Mouse (Mus musculus) embryonic facial prominence, embryonic 14.5 days (tissue): Measurements from ENCODE around the gene Rasgrp3. TPM values are rescaled to one million over a fixed set of nuclear protein-coding genes. Genes with fewer than 3 reads are reported as not detected.

Experiments used
- ATAC-seq: fragments of 200-750 bp; cut with Nextera tagmentation; 2 replicates; pipeline ENCODE4 v1.8.0; 2017; ENCODE audit warnings: low read depth, moderate number of reproducible peaks, moderate TSS enrichment
- DNase-seq: peaks from one replicate; pipeline ENCODE4 v3.0.0-alpha.2; 2015; ENCODE audit warnings: low spot score
- H3K27ac ChIP-seq: fragments of 300-500 bp; sonication (generic); replicated peaks from 2 replicates; pipeline ENCODE4 v1.5.1; 2014; ENCODE audit warnings: low read depth, mild to moderate bottlenecking, low read length, moderate library complexity
- H3K27me3 ChIP-seq: fragments of 300-500 bp; sonication (generic); replicated peaks from 2 replicates; pipeline ENCODE4 v1.6.1; 2014; ENCODE audit warnings: low read length; ENCODE audit not compliant: control insufficient read depth, insufficient read depth
- H3K36me3 ChIP-seq: fragments of 300-500 bp; sonication (generic); 2 replicates; pipeline ENCODE4 v1.6.1; 2014; ENCODE audit warnings: low read length, mixed read lengths; ENCODE audit not compliant: control insufficient read depth, insufficient read depth
- H3K4me1 ChIP-seq: fragments of 300-500 bp; sonication (generic); 2 replicates; pipeline ENCODE4 v1.6.1; 2014; ENCODE audit warnings: antibody characterized with exemption, low read length; ENCODE audit not compliant: control insufficient read depth, insufficient read depth
- H3K4me2 ChIP-seq: fragments of 300-500 bp; sonication (generic); 2 replicates; pipeline ENCODE4 v1.6.1; 2014; ENCODE audit warnings: low read depth, mild to moderate bottlenecking, low read length, moderate library complexity, mixed read lengths
- H3K4me3 ChIP-seq: fragments of 300-500 bp; sonication (generic); 2 replicates; pipeline ENCODE4 v1.5.1; 2014; ENCODE audit warnings: low read depth, mild to moderate bottlenecking, low read length
- H3K9ac ChIP-seq: fragments of 300-500 bp; sonication (generic); 2 replicates; pipeline ENCODE4 v1.6.1; 2014; ENCODE audit warnings: low read depth, mild to moderate bottlenecking, low read length, moderate library complexity, mixed read lengths
- H3K9me3 ChIP-seq: fragments of 300-500 bp; sonication (generic); 2 replicates; pipeline ENCODE4 v1.6.1; 2016; ENCODE audit warnings: low read length; ENCODE audit not compliant: control insufficient read depth
- WGBS: fragments of 180-500 bp; shearing (Covaris S2); extraction: QIAGEN DNeasy Blood & Tissue Kit; methylation state at CpG from one replicate; pipeline ENCODE4 v1.1.7; 2014; 5-methylcytosine and 5-hydroxymethylcytosine counted together
- polyA plus RNA-seq: library from polyadenylated mRNA; unstranded; fragments of >200 nt; fragmentation: Nextera tagmentation; extraction: Ambion mirVana; gene quantifications from 2 replicates; pipeline ENCODE4 v1.2.1, GENCODE M21; 2014

Rasgrp3 gene
- polyA plus RNA-seq, 1 experiment from 2014 or later = 12.5 TPM

DNA sequence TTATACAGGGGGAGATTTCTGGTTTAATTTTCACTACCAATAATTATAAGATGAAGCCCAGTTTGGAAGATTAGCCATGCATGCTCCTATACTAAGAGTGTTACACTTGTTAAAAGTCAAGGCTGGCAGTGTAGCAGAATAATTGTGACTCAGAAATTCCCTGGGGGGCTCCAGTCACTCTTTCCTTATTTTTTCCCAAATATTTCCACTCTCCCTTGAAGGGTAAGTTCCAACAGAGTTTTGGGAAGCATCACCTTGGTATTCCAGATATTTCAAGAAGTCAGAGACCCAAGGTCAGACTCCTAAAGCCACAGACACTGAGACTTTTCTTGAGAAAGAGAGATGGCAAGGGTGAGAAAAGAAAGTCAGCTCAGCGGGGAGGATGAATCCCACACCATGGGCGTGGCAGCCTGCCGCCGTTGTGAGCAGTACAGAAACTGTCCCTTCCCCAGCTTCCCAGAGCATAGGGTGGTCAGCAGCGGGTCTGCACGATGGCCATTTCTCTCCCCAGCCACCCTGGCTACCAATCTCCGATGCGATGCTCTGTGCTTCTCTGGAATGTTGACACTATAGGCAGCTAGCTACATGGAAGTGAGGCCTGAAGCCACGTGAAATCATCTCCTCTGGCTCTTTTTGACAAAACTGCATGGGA lies 28.8 kb downstream of the Rasgrp3 start:
- no peaks in the 10 kb centered on the region for H3K9me3 ChIP-seq
- no peak for DNase-seq
- H3K4me1 ChIP-seq = peaks cover 12% of the 10 kb centered on the region; the same call in 1 of the 2 replicates
- H3K9ac ChIP-seq = no peak overlapping the region
- WGBS = 23% methylated on average over 9 of the region's 9 CpGs
- H3K4me3 ChIP-seq = no peak overlapping the region
- H3K36me3 ChIP-seq = no peaks in the 10 kb centered on the region
- no peak for ATAC-seq
- H3K4me2 ChIP-seq = peak overlapping the region; percentile 57; the same call in 1 of the 2 replicates
- H3K27ac ChIP-seq = peak overlapping the region; percentile 24; the same call in 1 of the 2 replicates
- H3K27me3 ChIP-seq = no peaks in the 10 kb centered on the region

DNA sequence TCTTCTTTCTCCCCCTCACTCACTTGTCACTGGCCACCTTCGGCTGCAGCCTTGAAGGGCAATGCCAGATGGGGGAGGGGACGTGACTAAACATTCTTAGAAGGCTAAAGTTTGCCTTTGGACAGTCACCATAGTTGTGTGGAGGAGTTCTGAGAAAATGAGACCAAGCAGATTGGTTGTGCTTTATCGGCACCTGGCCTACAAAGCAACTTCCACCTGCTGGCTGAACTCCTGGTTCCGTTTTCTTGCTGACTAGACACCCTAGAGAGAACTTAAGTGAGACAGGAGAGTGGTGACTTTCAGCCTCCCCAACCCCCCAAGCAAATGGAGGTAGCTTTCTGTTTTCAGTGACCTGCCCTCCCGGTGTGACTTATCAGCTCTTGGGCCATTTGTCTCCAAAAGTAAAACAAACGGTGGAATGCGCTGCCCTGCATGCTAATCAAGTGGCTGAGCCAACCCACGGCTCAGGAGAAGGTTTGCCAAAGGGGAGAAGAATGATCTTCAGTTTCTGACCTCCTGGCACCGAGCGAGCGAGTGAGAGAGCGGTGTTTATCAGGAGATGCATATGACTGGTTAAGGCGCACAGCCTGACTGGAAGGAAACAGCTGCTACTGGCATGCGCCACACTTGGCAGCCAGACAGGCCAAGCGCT lies 29.4 kb downstream of the Rasgrp3 start:
- WGBS = 12% methylated on average over 15 of the region's 15 CpGs
- Histone ChIP-seq H3K27ac (peak overlapping the region; percentile 24; the same call in 1 of the 2 replicates), H3K36me3 (no peaks in the 10 kb centered on the region), H3K9me3 (no peaks in the 10 kb centered on the region), H3K4me2 (peak overlapping the region; percentile 57), H3K4me3 (peak overlapping the region; percentile 15), H3K27me3 (no peaks in the 10 kb centered on the region), H3K4me1 (peaks cover 12% of the 10 kb centered on the region; the same call in 1 of the 2 replicates), H3K9ac (0 out of 2 replicates have a peak overlapping the region, but pooled peaks have one; percentile 8)
- DNase-seq (peak; percentile 90), ATAC-seq (peak; percentile 91)

DNA sequence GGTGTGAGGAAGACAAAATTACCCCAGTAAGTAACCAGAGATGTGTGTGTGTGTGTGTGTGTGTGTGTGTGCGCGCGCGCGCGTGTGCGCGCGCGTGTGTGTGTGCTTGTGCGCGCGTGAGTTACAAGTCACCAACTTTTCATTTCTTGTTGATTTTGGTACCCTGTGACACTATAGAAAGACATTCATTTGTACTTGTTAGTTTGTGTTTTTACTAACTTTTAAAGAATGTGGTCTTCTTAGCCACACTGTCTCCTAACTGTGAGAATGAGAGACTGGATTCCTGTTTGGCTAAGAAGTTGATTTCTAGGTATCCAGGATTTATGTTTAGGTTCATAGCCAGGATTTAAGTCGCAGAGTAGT lies 29.9 kb downstream of the Rasgrp3 start:
- no peak for DNase-seq
- Histone ChIP-seq H3K27me3 (no peaks in the 10 kb centered on the region), H3K4me2 (peak overlapping the region; percentile 57), H3K4me1 (peaks cover 12% of the 10 kb centered on the region; the same call in 1 of the 2 replicates), H3K27ac (no peak overlapping the region), H3K36me3 (no peaks in the 10 kb centered on the region), H3K9me3 (no peaks in the 10 kb centered on the region), H3K9ac (0 out of 2 replicates have a peak overlapping the region, but pooled peaks have one; percentile 8), H3K4me3 (peak overlapping the region; percentile 15; the same call in 1 of the 2 replicates)
- WGBS = 58% methylated on average over 12 of the region's 14 CpGs
- ATAC-seq = no peak

DNA sequence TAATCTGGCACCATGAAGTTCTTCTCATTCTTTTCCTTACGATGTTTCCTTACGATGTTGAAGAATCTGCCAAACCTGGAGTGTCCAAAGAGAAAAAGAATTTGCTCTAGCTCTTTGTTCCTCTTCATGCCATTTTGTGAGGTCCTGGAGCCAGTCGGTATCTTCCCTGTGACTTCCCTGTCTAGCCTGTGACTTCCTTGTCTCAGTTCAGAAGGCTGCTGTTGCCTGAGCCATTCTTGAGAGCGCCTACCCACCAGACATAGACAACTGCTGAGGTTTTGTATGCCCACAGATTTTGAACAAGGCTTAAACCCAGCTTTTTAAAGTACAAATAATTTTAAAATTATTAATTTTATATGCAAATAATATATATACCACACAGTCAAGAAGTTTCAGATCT lies 31.3 kb downstream of the Rasgrp3 start:
- Histone ChIP-seq H3K4me2 (no peak overlapping the region), H3K27me3 (no peaks in the 10 kb centered on the region), H3K27ac (no peak overlapping the region), H3K9ac (no peak overlapping the region), H3K9me3 (no peaks in the 10 kb centered on the region), H3K4me3 (no peak overlapping the region), H3K36me3 (no peaks in the 10 kb centered on the region), H3K4me1 (peaks cover 13% of the 10 kb centered on the region; the same call in 1 of the 2 replicates)
- DNase-seq (no peak), ATAC-seq (no peak)
- 84% methylated on average over 4 of the region's 4 CpGs for WGBS

DNA sequence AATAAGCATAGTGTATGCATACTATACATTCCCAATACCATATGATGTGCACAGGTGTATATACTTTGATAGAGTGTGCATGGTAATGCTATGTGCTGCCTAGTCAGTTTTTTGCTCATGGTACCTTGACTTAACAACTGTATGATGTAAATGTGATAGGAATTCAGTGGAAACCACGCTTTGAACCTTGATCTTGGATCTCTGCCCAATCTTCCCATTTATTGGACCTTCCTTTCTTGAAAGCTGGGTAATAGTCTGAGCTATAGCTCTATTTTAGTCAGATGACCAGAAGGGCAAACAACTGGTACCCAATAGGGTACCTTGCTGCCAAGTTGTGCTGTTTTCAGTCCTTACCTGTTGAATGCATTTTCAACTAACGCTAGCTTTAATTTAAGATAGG lies 31.8 kb downstream of the Rasgrp3 start:
- Histone ChIP-seq H3K4me1 (peaks cover 19% of the 10 kb centered on the region; the same call in 1 of the 2 replicates), H3K27ac (no peak overlapping the region), H3K9ac (no peak overlapping the region), H3K4me3 (no peak overlapping the region), H3K4me2 (no peak overlapping the region), H3K36me3 (no peaks in the 10 kb centered on the region), H3K27me3 (no peaks in the 10 kb centered on the region), H3K9me3 (no peaks in the 10 kb centered on the region)
- no peak for ATAC-seq
- no peak for DNase-seq
- 84% methylated on average over 2 of the region's 2 CpGs for WGBS

DNA sequence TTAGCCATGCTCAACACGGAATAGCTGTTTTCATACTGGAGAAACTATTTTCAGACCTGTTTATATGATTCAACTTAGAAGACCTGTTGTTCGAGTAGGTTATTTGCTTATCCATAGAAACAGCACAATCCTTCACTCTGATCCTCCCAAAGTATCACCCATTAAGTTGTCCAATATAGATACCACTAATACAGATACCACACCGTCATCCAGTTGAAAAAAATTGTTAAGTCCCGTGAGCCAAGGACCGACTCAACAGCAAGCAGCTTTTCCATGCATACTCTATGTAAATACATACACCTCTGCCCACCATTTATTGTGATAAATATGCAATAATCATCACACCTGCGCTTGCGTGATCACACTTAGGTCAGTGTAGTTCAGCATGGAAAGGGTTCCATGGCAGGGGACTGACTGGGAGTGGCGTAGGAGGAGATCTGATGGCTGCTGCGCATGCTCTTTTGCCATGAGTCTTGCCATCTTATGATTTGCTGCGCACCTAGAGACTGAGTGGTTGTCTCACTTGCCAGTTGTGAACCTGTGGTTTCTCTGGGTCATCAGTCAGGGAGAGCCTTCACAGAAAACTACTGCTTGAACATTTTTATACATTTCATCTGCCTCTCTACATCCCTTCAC lies 32.9 kb downstream of the Rasgrp3 start:
- no peak overlapping the region for H3K4me3 ChIP-seq
- peaks cover 24% of the 10 kb centered on the region; the same call in 1 of the 2 replicates for H3K4me1 ChIP-seq
- H3K36me3 ChIP-seq = no peaks in the 10 kb centered on the region
- H3K27ac ChIP-seq = no peak overlapping the region
- DNase-seq (no peak), ATAC-seq (no peak)
- no peaks in the 10 kb centered on the region for H3K27me3 ChIP-seq
- no peaks in the 10 kb centered on the region for H3K9me3 ChIP-seq
- H3K4me2 ChIP-seq = no peak overlapping the region
- H3K9ac ChIP-seq = no peak overlapping the region
- 94% methylated on average over 10 of the region's 10 CpGs for WGBS

DNA sequence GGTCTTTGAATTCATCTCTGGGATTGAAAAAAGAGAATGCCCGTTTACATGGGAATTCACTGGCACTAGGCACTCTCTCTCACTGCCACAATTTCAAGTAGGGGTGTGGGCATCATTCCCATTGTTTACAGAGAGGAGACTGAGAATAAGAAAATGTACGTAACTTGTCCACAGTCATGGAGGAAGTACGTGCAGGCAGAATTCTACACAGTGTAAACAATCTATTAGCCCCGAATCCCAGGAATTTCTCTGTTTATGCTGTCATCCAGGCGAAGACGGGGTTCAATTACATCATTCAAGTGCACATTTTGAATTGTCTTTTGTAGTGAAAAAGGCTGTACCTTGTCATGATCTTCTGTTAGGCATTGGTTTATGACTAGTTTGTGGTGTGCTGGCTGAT lies 34.6 kb downstream of the Rasgrp3 start:
- H3K27me3 ChIP-seq = no peaks in the 10 kb centered on the region
- H3K27ac ChIP-seq = no peak overlapping the region
- WGBS = 53% methylated on average over 6 of the region's 6 CpGs
- peaks cover 17% of the 10 kb centered on the region; the same call in 1 of the 2 replicates for H3K4me1 ChIP-seq
- no peak overlapping the region for H3K9ac ChIP-seq
- no peaks in the 10 kb centered on the region for H3K36me3 ChIP-seq
- H3K9me3 ChIP-seq = no peaks in the 10 kb centered on the region
- H3K4me2 ChIP-seq = no peak overlapping the region
- no peak for ATAC-seq
- no peak overlapping the region for H3K4me3 ChIP-seq
- DNase-seq = no peak

DNA sequence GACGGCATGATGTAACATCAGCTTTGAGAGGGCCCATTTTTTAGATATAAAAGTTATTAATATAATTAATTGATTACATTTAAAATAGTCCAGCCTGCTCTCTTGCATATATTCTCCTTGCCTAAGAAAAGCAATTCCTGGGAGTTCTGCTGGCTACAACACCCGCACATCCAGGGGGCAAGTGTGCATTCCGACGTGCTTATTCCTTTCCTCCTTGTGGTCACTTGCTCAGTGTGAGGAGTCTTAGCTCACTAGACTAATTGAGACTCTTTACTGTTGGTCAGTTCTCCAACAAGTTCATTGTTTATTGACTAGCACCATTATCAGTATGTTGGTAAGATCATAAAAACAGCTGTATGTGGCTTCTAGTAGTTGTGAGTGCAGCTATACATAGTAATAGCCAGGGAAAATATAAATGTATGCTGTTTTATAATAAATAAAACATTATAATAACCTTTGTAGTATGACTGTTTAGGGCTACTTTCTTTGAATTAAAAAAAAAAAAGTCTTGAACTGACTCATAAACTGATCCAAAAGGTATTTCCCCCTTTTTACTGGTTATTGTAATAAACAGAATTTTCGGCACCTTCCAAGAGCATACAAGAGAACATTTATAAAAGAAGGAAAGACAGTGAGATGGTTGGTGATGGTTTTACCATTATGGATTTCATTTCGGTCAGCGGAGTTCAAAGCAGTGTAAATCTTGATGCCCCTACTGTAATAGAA lies 35.4 kb downstream of the Rasgrp3 start:
- WGBS = 95% methylated on average over 7 of the region's 7 CpGs
- peaks cover 12% of the 10 kb centered on the region; the same call in 1 of the 2 replicates for H3K4me1 ChIP-seq

More for the DNA sequence above, 35.4 kb downstream of the Rasgrp3 start:
- Histone ChIP-seq H3K27ac (no peak overlapping the region), H3K4me2 (no peak overlapping the region), H3K9me3 (no peaks in the 10 kb centered on the region), H3K36me3 (no peaks in the 10 kb centered on the region), H3K9ac (no peak overlapping the region), H3K4me3 (no peak overlapping the region), H3K27me3 (no peaks in the 10 kb centered on the region)
- DNase-seq (no peak), ATAC-seq (no peak)
